Comparison of ENCODE assay signal across 10 mouse cellular contexts in the genomic region with DNA sequence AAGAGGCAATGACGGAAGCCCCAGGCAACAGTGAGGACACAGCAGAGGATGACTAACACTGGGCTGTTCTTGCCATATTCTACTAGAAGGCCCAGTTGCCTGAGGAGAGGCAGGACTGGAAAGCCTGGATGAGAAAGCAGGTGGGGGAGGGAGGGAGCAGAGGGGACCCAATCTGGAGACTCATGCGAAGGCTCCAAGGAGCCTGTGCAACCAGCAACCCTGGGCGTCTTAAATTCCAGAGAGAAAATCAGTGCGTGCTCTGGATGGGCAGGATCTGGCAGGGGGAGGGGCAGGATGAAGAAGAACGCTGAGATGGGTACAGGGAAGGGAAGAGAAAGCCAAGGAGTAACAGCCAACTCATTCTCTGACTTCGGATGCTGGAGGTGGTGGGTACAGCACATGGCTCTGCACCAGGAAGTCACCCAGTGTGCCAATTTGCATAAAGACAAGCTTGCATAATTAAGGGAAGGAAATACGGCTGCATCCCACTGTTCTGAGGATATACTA. TPM values are rescaled to one million over a fixed set of nuclear protein-coding genes. Genes with fewer than 3 reads are reported as not detected.
DNase-seq lines count a peak whose midpoint lies in the region; ATAC-seq and TF ChIP-seq lines count a peak whose summit lies in the region.
"Had no signal": no experiment of that assay in that cellular context is flagged by ENCODE, and none has a peak within 500 bp of the region (broad histone marks: within the 10 kb centered on the region; RNA-seq: fewer than 3 reads in every experiment).

No protein-coding gene starts in this region.

- H3K9me3 ChIP-seq in hindbrain, embryonic 10.5 days, result no peaks in the 10 kb centered on the region
- H3K9me3 ChIP-seq in hindbrain, embryonic 11.5 days (ENCODE audit: control insufficient read depth, low read length), result no peaks in the 10 kb centered on the region
- H3K9me3 ChIP-seq in hindbrain, embryonic 16.5 days (ENCODE audit: control insufficient read depth, low read length), result no peaks in the 10 kb centered on the region
- H3K9me3 ChIP-seq in heart, embryonic 11.5 days (replicated peaks; ENCODE audit: control insufficient read depth, low read length), result no peaks in the 10 kb centered on the region
- H3K9me3 ChIP-seq: kidney, embryonic 15.5 days had no signal

- ATAC-seq in hindbrain, embryonic 11.5 days (ENCODE audit: low FRiP score), result no peak
- ATAC-seq in hindbrain, embryonic 16.5 days, result peak; percentile 84; the same call in 1 of the 2 replicates
- peak; percentile 78 for ATAC-seq in megakaryocyte progenitor cell, adult 5-6 weeks (replicated peaks; ENCODE audit: poor library complexity)
- no peak for ATAC-seq in heart, embryonic 11.5 days (replicated peaks; ENCODE audit: insufficient number of reproducible peaks, low FRiP score, low TSS enrichment)

- no peaks in the 10 kb centered on the region for H3K36me3 ChIP-seq in hindbrain, embryonic 10.5 days
- H3K36me3 ChIP-seq in hindbrain, embryonic 11.5 days (ENCODE audit: control insufficient read depth, insufficient read depth, low read length), result no peaks in the 10 kb centered on the region
- H3K36me3 ChIP-seq in hindbrain, embryonic 16.5 days (ENCODE audit: control insufficient read depth, insufficient read depth, low read length), result no peaks in the 10 kb centered on the region
- no peaks in the 10 kb centered on the region for H3K36me3 ChIP-seq in heart, embryonic 11.5 days (ENCODE audit: control insufficient read depth, insufficient read depth, low read length)
- H3K36me3 ChIP-seq: kidney, embryonic 15.5 days had no signal

- no peak for TF ChIP-seq CTCF in brain, embryonic 14.5 days (IDR thresholded peaks at IDR 0.05; ENCODE audit: borderline replicate concordance, extremely low read depth, insufficient read depth, insufficient read length)

- WGBS in hindbrain, embryonic 10.5 days, result 55% methylated on average over 7 of the region's 7 CpGs
- WGBS in hindbrain, embryonic 11.5 days, result 59% methylated on average over 7 of the region's 7 CpGs
- WGBS in hindbrain, embryonic 16.5 days, result 42% methylated on average over 7 of the region's 7 CpGs
- 63% methylated on average over 7 of the region's 7 CpGs for WGBS in heart, embryonic 11.5 days (ENCODE audit: insufficient replicate concordance)

- H3K4me1 ChIP-seq in hindbrain, embryonic 10.5 days (replicated peaks), result peaks cover 31% of the 10 kb centered on the region
- H3K4me1 ChIP-seq in hindbrain, embryonic 11.5 days (replicated peaks; ENCODE audit: control insufficient read depth, insufficient read depth, low read length), result no peaks in the 10 kb centered on the region
- H3K4me1 ChIP-seq in hindbrain, embryonic 16.5 days (ENCODE audit: control insufficient read depth, insufficient read depth, low read depth, low read length), result peaks cover 7% of the 10 kb centered on the region
- H3K4me1 ChIP-seq in heart, embryonic 11.5 days (ENCODE audit: control insufficient read depth, insufficient read depth, low read length), result no peaks in the 10 kb centered on the region
- H3K4me1 ChIP-seq: kidney, embryonic 15.5 days had no signal

- no peak for DNase-seq in hindbrain, embryonic 10.5 days (ENCODE audit: low spot score)
- no peak for DNase-seq in hindbrain, embryonic 11.5 days (ENCODE audit: low spot score)
- DNase-seq in brain, embryonic 14.5 days (ENCODE audit: low read depth), result peak; percentile 70
- no peak for DNase-seq in gastrocnemius, postnatal 25 days
- no peak for DNase-seq in testis, postnatal 14 days (ENCODE audit: low spot score)
- DNase-seq: lung, embryonic 14.5 days had no signal

- no peaks in the 10 kb centered on the region for H3K27me3 ChIP-seq in hindbrain, embryonic 10.5 days (ENCODE audit: insufficient read depth, poor library complexity, severe bottlenecking)
- no peaks in the 10 kb centered on the region for H3K27me3 ChIP-seq in hindbrain, embryonic 11.5 days (ENCODE audit: control insufficient read depth, insufficient read depth, low read length)
- no peaks in the 10 kb centered on the region for H3K27me3 ChIP-seq in hindbrain, embryonic 16.5 days (replicated peaks; ENCODE audit: control insufficient read depth, insufficient read depth, low read length)
- no peaks in the 10 kb centered on the region for H3K27me3 ChIP-seq in heart, embryonic 11.5 days (ENCODE audit: control insufficient read depth, insufficient read depth, low read length)
- H3K27me3 ChIP-seq: kidney, embryonic 15.5 days had no signal

- H3K27ac ChIP-seq in hindbrain, embryonic 10.5 days, result peak overlapping the region; percentile 29; the same call in 1 of the 2 replicates
- no peak overlapping the region for H3K27ac ChIP-seq in hindbrain, embryonic 11.5 days (ENCODE audit: low read depth, low read length)
- H3K27ac ChIP-seq in hindbrain, embryonic 16.5 days (ENCODE audit: low read depth, low read length), result no peak overlapping the region; the same call in 1 of the 2 replicates
- H3K27ac ChIP-seq in heart, embryonic 11.5 days (ENCODE audit: low read depth, low read length), result no peak overlapping the region
- H3K27ac ChIP-seq: kidney, embryonic 15.5 days had no signal

- H3K4me2 ChIP-seq in hindbrain, embryonic 11.5 days (replicated peaks; ENCODE audit: low read depth, low read length), result no peak overlapping the region
- H3K4me2 ChIP-seq in hindbrain, embryonic 16.5 days (ENCODE audit: low read length), result 0 out of 2 replicates have a peak overlapping the region, but pooled peaks have one; percentile 7
- no peak overlapping the region for H3K4me2 ChIP-seq in heart, embryonic 11.5 days
- H3K4me2 ChIP-seq: kidney, embryonic 15.5 days; lung, embryonic 14.5 days had no signal

- no peak for TF ChIP-seq POLR2A in brain, embryonic 14.5 days (IDR thresholded peaks at IDR 0.05; ENCODE audit: borderline replicate concordance, extremely low read depth, insufficient read depth, insufficient read length, poor library complexity, severe bottlenecking)

- H3K4me3 ChIP-seq in hindbrain, embryonic 10.5 days, result no peak overlapping the region
- H3K4me3 ChIP-seq in hindbrain, embryonic 11.5 days (ENCODE audit: low read depth, low read length), result no peak overlapping the region
- H3K4me3 ChIP-seq in hindbrain, embryonic 16.5 days (ENCODE audit: low read length), result no peak overlapping the region
- no peak overlapping the region for H3K4me3 ChIP-seq in heart, embryonic 11.5 days (ENCODE audit: low read depth, low read length)
- H3K4me3 ChIP-seq: kidney, embryonic 15.5 days had no signal

- H3K9ac ChIP-seq in hindbrain, embryonic 11.5 days (ENCODE audit: low read depth, low read length), result no peak overlapping the region
- no peak overlapping the region for H3K9ac ChIP-seq in hindbrain, embryonic 16.5 days (ENCODE audit: low read depth, low read length)
- H3K9ac ChIP-seq in heart, embryonic 11.5 days (ENCODE audit: low read depth, low read length), result no peak overlapping the region
- H3K9ac ChIP-seq: kidney, embryonic 15.5 days; lung, embryonic 14.5 days had no signal

RNA-seq across cellular contexts. Expression of gene Iqgap2, which starts 42.2 kb away (rescaled TPM):
- polyA plus RNA-seq in hindbrain, embryonic 10.5 days (2016; fragmentation: Nextera tagmentation; extraction: Ambion mirVana), result 10.5 and 12.1 TPM in 2 replicates
- polyA plus RNA-seq in hindbrain, embryonic 11.5 days (2014; fragmentation: Nextera tagmentation; extraction: Ambion mirVana), result 17.7 and 20.7 TPM in 2 replicates
- polyA plus RNA-seq in brain, embryonic 14.5 days (2012; rRNA removed), result 5.1 and 6.0 TPM in 2 replicates
- 3.5 and 3.8 TPM in 2 replicates for polyA plus RNA-seq in hindbrain, embryonic 16.5 days (2015; fragmentation: Nextera tagmentation; extraction: Ambion mirVana)
- 95.0 and 97.5 TPM in 2 replicates for total RNA-seq in megakaryocyte progenitor cell, adult 5-6 weeks (2015)
- 128 and 149 TPM in 2 replicates for total RNA-seq in megakaryocyte progenitor cell, adult 5-6 weeks (2017)
- total RNA-seq in gastrocnemius, postnatal 25 days (2021), result 1 to 10 TPM; 1.5 to 2.0 TPM
- polyA plus RNA-seq in heart, embryonic 11.5 days (2014; fragmentation: Nextera tagmentation; extraction: Ambion mirVana), result 8.5 and 9.0 TPM in 2 replicates

Comparison
In these comparisons a context has a peak if more than half of its experiments do, and no peak if none do; other contexts are left out.
1. ATAC-seq: peak in hindbrain, embryonic 16.5 days (single experiment) and megakaryocyte progenitor cell, adult 5-6 weeks (single experiment); none in hindbrain, embryonic 11.5 days (single experiment) and heart, embryonic 11.5 days (single experiment).